Mouse (Mus musculus) kidney, postnatal 14 days (tissue): ENCODE results near the gene Olfr1242.

Experiments
- DNase-seq: peaks from one replicate; pipeline ENCODE4 v3.0.0; 2022; ENCODE audit warnings: mixed read lengths

Olfr1242 gene

DNA sequence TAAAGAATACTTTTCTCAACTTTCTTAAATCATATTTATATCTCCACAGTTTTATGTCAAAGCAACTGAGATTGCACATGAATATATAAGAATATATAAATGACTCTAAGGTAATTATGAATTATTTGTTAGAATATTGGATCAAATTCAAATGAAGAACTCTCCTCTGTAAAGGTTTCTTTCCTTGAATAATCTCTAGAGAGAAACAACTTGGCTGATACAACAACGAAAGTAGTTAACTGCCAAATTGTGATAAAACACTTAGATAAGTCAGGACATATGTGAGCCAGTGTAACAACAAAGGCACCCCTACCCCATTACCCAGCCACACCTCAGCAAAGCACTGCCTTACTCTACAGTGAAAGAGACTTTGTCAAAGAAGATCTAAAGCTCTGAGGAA lies at the start of gene Olfr1242:
TSS of gene Olfr1242 (minus strand) at position 101 of the 400 bp plus-strand sequence.
- DNase-seq = no peak

DNA sequence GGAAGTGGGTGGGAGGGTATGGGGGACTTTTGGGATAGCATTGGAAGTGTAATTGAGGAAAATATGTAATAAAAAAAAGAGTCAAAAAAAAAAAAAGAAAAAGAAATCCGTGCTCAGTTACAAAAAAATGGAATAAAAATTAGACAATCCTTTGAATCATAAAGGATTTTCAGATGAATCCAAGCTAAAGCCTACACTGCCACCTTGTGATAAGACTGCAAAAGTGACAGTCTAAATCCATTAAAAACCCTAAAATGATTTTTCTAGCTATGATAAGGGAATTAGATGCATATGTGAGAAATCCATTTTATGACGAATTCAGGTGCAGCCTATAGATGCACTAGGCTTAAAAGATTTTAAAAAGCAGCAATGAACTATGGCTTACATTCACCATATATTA lies 46.4 kb upstream of the Olfr1242 start:
- DNase-seq = no peak

DNA sequence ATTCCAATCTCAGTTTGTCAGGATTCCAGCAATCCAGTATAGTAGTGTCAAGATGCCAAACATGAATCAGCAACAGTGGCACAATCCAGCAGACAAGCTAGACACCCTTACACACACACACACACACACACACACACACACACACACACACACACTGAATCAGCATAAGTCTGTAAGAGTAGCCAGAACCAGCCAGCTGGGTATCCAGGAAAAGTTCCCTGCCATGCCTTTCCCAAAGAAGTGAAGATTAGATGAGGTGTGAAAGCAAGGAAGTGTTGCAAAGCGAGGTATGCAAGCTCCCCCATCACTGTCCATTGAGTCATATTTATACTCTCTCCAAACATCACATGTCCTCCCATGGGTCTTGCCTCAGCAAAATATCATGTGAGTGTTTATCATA lies 41.8 kb upstream of the Olfr1242 start:
- no peak for DNase-seq

DNA sequence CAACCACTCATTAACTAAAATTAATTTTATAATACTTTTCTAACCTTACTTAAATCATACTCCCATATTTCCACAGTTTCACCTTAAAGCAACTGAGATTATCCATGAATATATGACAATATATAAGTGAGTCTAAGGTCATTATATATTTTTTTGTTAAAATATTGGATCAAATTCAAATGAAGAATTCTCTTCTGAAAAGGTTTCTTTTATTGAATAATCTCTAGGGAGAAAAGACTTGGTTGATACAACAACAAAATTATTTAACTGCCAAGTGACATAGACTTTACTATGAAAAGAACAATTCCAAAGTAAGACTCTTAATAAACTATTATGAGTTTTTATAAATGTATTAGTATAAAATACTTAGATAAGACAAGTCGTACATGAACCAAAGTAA lies 33.3 kb upstream of the Olfr1242 start, which contains the start of gene Olfr1243:
TSS of gene Olfr1243 (minus strand) at position 101 of the 400 bp plus-strand sequence.
- DNase-seq = no peak

DNA sequence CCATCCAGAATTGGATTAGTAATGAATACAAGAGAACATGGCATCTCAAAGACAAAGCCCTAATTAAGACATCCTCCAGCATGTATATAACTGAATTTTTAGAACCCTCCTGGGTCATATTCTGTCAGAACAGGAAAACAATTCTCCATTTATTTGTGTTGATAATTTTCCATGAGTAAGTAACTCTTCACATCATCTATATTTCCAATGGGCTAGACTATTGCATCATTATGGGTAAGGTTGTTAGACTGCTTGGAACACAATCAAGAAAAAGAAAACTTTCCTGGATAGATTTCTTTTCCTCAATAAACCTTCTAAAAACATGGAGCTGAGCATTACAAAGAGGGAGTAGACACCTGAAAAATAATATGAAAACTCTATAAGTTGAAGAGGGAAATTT lies 11.1 kb downstream of the Olfr1242 start, which contains the start of gene Olfr1241:
TSS of gene Olfr1241 (minus strand) at position 101 of the 400 bp plus-strand sequence.
- no peak for DNase-seq

DNA sequence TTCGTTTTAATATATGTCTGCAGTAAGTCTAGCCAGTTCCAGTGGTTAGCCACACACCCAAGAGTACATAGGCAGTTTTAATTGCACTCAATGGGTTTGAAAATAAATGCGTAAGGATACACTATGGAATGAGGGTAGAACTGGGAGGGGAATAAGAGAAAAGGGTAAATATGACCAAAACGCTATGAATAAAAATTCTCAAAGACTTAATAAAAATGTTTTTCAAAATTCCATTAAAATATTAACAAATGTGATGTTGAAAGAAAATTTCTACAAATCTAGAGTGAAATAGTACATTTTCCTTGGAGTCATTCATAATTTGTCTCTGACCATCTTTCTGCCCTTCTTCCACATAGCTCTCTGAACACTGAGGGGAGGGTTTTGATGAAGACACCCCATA lies 55.2 kb downstream of the Olfr1242 start, which contains the start of gene Olfr1240:
TSS of gene Olfr1240 (minus strand) at position 101 of the 400 bp plus-strand sequence.
- DNase-seq = no peak
